Mouse (Mus musculus) limb, embryonic 10.5 days (tissue): ENCODE measurements at regions not wholly inside any gene's neighbourhood (a gene's known extent, or its start where the extent isn't known, plus 50 kb on each side); places are given as distances from the start of the nearest gene placed in this dataset.

Experiments
- DNase-seq: peaks from one replicate; pipeline ENCODE4 v3.0.0-alpha.2; 2017; ENCODE audit warnings: low spot score
- H3K27ac ChIP-seq: fragments of 300-500 bp; sonication (generic); 2 replicates; pipeline ENCODE4 v1.5.1; 2016; ENCODE audit warnings: mild to moderate bottlenecking
- H3K27me3 ChIP-seq: fragments of 300-500 bp; sonication (generic); 2 replicates; pipeline ENCODE4 v1.6.1; 2016; ENCODE audit warnings: low read depth, mild to moderate bottlenecking; ENCODE audit not compliant: poor library complexity, severe bottlenecking
- H3K36me3 ChIP-seq: fragments of 300-500 bp; sonication (generic); 2 replicates; pipeline ENCODE4 v1.6.1; 2016; ENCODE audit warnings: mild to moderate bottlenecking, moderate library complexity
- H3K4me1 ChIP-seq: fragments of 300-500 bp; sonication (generic); 2 replicates; pipeline ENCODE4 v1.6.1; 2016
- H3K4me3 ChIP-seq: fragments of 300-500 bp; sonication (generic); 2 replicates; pipeline ENCODE4 v1.5.1; 2016; ENCODE audit warnings: mild to moderate bottlenecking, moderate library complexity
- H3K9me3 ChIP-seq: fragments of 300-500 bp; sonication (generic); replicated peaks from 2 replicates; pipeline ENCODE4 v1.6.1; 2016; ENCODE audit warnings: mild to moderate bottlenecking
- WGBS: fragments of 180-500 bp; shearing (Covaris S2); methylation state at CpG from one replicate; pipeline ENCODE4 v1.1.7; 2016; 5-methylcytosine and 5-hydroxymethylcytosine counted together

GRCm38 (mm10) chr3:39182646-39183045 is 295.9 kb downstream of the Fat4 start:
- H3K27me3 ChIP-seq = no peaks in the 10 kb centered on the region
- no peaks in the 10 kb centered on the region for H3K36me3 ChIP-seq
- H3K4me3 ChIP-seq = no peak overlapping the region
- no peak overlapping the region for H3K27ac ChIP-seq
- no peak for DNase-seq
- 75% methylated on average over 3 of the region's 3 CpGs for WGBS
- no peaks in the 10 kb centered on the region for H3K9me3 ChIP-seq
- H3K4me1 ChIP-seq = no peaks in the 10 kb centered on the region

GRCm38 (mm10) chr3:39195102-39195501 is 308.4 kb downstream of the Fat4 start:
- Histone ChIP-seq H3K36me3 (no peaks in the 10 kb centered on the region), H3K27me3 (no peaks in the 10 kb centered on the region), H3K4me3 (no peak overlapping the region), H3K9me3 (no peaks in the 10 kb centered on the region), H3K27ac (no peak overlapping the region), H3K4me1 (no peaks in the 10 kb centered on the region)
- 91% methylated on average over 6 of the region's 6 CpGs for WGBS
- no peak for DNase-seq

DNA sequence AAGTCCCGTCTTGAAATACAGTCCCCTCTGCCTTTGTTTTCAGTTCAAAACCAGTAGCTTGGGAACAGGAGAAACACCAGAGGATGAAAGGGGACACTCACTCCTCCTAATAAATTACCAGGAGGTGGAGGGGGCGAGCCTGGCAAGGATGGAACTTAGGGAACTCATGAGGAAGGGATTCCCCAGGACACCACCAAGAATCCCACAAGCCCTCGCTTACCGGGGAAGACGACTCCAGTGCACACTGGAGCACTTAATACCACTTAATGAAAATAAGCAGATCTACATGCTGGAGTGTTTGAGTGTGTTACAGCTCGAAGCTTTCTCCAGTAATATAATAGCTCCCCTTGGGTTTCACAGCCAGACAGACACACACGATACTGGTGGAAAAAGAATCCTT is 315.9 kb downstream of the Fat4 start:
- Histone ChIP-seq H3K4me1 (peaks cover 5% of the 10 kb centered on the region; the same call in 1 of the 2 replicates), H3K27ac (no peak overlapping the region), H3K4me3 (no peak overlapping the region), H3K9me3 (no peaks in the 10 kb centered on the region), H3K36me3 (no peaks in the 10 kb centered on the region), H3K27me3 (no peaks in the 10 kb centered on the region)
- no peak for DNase-seq
- WGBS = 69% methylated on average over 7 of the region's 7 CpGs

- H3K4me1 ChIP-seq = peaks cover 3% of the 10 kb centered on the region; the same call in 1 of the 2 replicates
- no peak overlapping the region for H3K4me3 ChIP-seq
- 89% methylated on average over 1 of the region's 1 CpGs for WGBS
- H3K27ac ChIP-seq = no peak overlapping the region
- H3K36me3 ChIP-seq = no peaks in the 10 kb centered on the region
- no peak for DNase-seq
- no peaks in the 10 kb centered on the region for H3K9me3 ChIP-seq
- H3K27me3 ChIP-seq = no peaks in the 10 kb centered on the region
Measured at GRCm38 (mm10) chr3:39208651-39209050, 321.9 kb downstream of the Fat4 start.

DNA sequence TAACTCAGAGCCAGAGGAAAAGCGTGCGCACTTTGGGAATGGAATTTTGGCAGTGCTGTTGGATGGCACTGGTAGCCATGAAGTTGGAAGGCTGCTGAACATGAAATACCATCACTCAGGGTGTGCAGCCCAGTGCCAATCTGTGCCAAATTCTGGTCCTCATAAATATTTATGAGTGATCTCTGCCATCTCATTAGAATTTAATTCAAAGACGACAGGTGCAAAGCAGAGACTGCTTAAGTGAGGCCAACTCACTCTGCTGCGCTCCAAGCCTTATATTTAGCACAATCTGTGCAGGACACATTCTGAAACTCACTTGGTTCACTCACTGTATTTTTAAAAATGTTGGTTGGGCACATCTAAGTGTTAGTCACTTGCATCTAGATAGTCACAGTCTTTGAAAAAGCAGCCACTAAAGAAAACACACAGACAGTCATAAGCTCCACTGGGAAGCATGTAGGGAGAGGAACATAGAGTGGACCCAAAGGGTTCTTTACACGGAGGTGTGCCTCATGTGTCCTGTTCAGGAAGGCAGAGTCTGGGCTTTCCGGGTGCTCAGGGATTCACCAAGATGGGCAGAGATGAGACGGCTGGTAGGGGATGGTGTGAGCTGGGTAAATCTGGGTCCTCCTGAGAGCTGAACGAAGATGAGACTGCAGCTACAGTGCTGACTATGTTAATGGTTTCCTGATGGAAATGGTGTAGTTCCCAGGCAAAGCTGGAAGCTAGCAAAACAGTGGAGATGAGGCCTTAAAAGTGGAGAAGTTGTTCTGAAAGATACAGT is 322.8 kb downstream of the Fat4 start:
- Histone ChIP-seq H3K27ac (no peak overlapping the region), H3K27me3 (no peaks in the 10 kb centered on the region), H3K9me3 (no peaks in the 10 kb centered on the region), H3K36me3 (no peaks in the 10 kb centered on the region), H3K4me3 (no peak overlapping the region), H3K4me1 (peaks cover 3% of the 10 kb centered on the region; the same call in 1 of the 2 replicates)
- 85% methylated on average over 8 of the region's 8 CpGs for WGBS
- no peak for DNase-seq

- H3K27ac ChIP-seq = no peak overlapping the region
- H3K9me3 ChIP-seq = no peaks in the 10 kb centered on the region
- 67% methylated on average over 5 of the region's 5 CpGs for WGBS
- no peak overlapping the region for H3K4me3 ChIP-seq
- peaks cover 3% of the 10 kb centered on the region; the same call in 1 of the 2 replicates for H3K4me1 ChIP-seq
- no peaks in the 10 kb centered on the region for H3K36me3 ChIP-seq
- H3K27me3 ChIP-seq = no peaks in the 10 kb centered on the region
- DNase-seq = no peak
Measured at GRCm38 (mm10) chr3:39211670-39212069, 324.9 kb downstream of the Fat4 start.

GRCm38 (mm10) chr3:39220011-39220706 is 333.4 kb downstream of the Fat4 start:
- WGBS = 50% methylated on average over 10 of the region's 10 CpGs
- no peak for DNase-seq
- no peak overlapping the region for H3K4me3 ChIP-seq
- H3K9me3 ChIP-seq = no peaks in the 10 kb centered on the region
- no peaks in the 10 kb centered on the region for H3K27me3 ChIP-seq
- H3K27ac ChIP-seq = peak overlapping the region; percentile 82
- peaks cover 11% of the 10 kb centered on the region for H3K4me1 ChIP-seq
- H3K36me3 ChIP-seq = no peaks in the 10 kb centered on the region

DNA sequence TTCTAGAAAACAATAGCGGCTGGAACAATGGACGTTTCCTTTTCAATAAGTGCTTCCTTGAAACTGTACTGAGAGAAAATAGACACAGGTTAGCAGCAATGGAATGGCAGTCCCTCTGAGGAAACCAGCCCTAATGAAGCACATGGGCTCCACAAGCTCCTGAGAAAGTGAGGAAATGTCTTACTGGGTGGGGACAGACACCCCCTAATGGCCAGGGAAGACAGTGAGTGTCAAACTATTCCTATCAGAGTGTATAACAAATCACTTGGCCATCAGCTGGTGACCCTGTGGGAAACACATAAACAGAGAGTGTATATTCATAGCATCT is 333.9 kb downstream of the Fat4 start:
- no peak for DNase-seq
- Histone ChIP-seq H3K4me3 (no peak overlapping the region), H3K27me3 (no peaks in the 10 kb centered on the region), H3K27ac (peak overlapping the region; percentile 82), H3K36me3 (no peaks in the 10 kb centered on the region), H3K9me3 (no peaks in the 10 kb centered on the region), H3K4me1 (peaks cover 11% of the 10 kb centered on the region)
- 51% methylated on average over 2 of the region's 2 CpGs for WGBS

- Histone ChIP-seq H3K4me3 (no peak overlapping the region), H3K36me3 (no peaks in the 10 kb centered on the region), H3K27me3 (no peaks in the 10 kb centered on the region), H3K9me3 (no peaks in the 10 kb centered on the region), H3K4me1 (peaks cover 11% of the 10 kb centered on the region), H3K27ac (no peak overlapping the region)
- 91% methylated on average over 4 of the region's 4 CpGs for WGBS
- no peak for DNase-seq
Measured at GRCm38 (mm10) chr3:39222059-39222458, 335.3 kb downstream of the Fat4 start.

GRCm38 (mm10) chr3:39234921-39235320 is 348.2 kb downstream of the Fat4 start:
- 78% methylated on average over 2 of the region's 2 CpGs for WGBS
- Histone ChIP-seq H3K4me3 (no peak overlapping the region), H3K4me1 (peaks cover 6% of the 10 kb centered on the region), H3K9me3 (no peaks in the 10 kb centered on the region), H3K36me3 (no peaks in the 10 kb centered on the region), H3K27ac (no peak overlapping the region), H3K27me3 (no peaks in the 10 kb centered on the region)
- no peak for DNase-seq

DNA sequence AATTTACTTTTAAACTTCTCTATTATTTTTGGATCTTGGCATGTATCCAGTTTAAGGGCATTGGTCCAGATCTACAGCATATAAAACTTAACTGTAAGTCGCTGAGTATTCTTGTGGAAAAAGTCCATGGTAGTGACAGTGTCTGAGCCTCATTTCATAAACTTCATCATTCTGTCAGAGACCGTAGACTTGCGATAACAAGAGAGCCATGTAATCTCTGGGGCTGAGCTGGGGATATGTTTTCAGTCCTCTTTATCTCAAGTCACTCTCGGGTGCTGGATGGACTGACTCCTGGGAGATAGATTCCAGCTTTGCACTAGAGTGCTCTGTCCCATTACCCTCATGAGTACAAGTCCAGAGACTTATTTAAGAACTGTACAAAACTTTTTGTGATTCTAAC is 362.0 kb downstream of the Fat4 start:
- Histone ChIP-seq H3K36me3 (no peaks in the 10 kb centered on the region), H3K27ac (no peak overlapping the region), H3K4me1 (peaks cover 8% of the 10 kb centered on the region; the same call in 1 of the 2 replicates), H3K4me3 (no peak overlapping the region), H3K9me3 (no peaks in the 10 kb centered on the region), H3K27me3 (no peaks in the 10 kb centered on the region)
- DNase-seq = no peak
- 88% methylated on average over 4 of the region's 4 CpGs for WGBS

DNA sequence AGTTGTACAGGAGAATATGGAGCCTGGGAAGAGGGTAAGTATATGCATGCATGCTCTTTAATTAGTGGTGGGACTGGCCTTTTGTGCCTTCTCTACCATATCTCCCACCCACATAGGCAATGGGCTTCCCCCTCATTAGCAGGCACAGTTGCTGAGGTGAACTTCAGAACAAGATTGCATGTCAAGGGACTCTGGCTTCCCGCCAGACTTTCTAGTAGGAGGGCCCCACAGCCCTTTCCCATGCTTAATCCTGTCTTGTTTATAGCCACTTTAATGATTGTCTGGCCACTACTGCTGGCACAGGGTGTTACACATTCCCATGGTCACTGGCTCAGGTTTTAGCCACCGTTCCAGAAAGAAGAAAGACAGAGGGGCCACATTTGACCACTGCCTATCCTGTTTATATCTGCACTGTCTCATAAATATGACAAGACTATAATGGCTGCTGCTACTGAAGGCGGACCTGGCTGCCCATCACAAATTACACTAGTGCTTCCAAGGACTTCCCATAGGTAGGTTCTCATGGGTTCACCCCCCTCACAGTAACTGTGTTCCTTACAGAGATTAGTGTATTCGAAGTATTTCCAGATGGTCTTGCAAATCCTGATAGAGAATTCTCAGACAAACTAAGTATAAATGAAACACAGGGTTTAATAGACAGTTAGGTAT is 362.6 kb downstream of the Fat4 start:
- H3K27ac ChIP-seq = no peak overlapping the region
- no peak for DNase-seq
- peaks cover 8% of the 10 kb centered on the region; the same call in 1 of the 2 replicates for H3K4me1 ChIP-seq

DNA sequence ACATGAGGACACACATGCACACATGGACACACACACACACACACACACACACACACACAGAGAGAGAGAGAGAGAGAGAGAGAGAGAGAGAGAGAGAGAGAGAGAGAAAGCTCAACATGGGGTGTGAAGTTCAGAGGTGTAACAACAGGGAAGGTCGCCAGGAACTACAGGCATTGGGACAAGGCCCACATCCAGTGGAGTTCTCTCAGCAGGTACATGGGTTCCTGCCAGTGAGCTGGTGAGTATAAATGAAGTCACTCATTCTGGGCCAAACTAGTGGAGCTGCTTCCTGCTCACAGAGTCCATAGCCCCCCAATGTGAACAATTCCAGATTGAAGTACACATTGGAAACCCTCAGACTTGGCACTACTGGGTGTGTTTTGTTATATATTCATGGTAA is 366.3 kb downstream of the Fat4 start:
- peaks cover 8% of the 10 kb centered on the region; the same call in 1 of the 2 replicates for H3K4me1 ChIP-seq
- H3K27me3 ChIP-seq = no peaks in the 10 kb centered on the region
- no peak overlapping the region for H3K4me3 ChIP-seq
- H3K27ac ChIP-seq = no peak overlapping the region
- WGBS = 71% methylated on average over 1 of the region's 1 CpGs
- DNase-seq = no peak
- H3K36me3 ChIP-seq = no peaks in the 10 kb centered on the region
- H3K9me3 ChIP-seq = no peaks in the 10 kb centered on the region

More for the DNA sequence above, 362.6 kb downstream of the Fat4 start:
- Histone ChIP-seq H3K27me3 (no peaks in the 10 kb centered on the region), H3K36me3 (no peaks in the 10 kb centered on the region), H3K9me3 (no peaks in the 10 kb centered on the region), H3K4me3 (no peak overlapping the region)
- WGBS = 69% methylated on average over 4 of the region's 4 CpGs
